Mouse (Mus musculus): Measurements from ENCODE around the gene Idi1. TPM values are rescaled to one million over a fixed set of nuclear protein-coding genes. Genes with fewer than 3 reads are reported as not detected.
A peak's percentile ranks its signal among the peaks of the same experiment; 100 is the strongest.
"Not testable (repeated sequence)": the region's sequence is repeated elsewhere in the genome, so short reads cannot be mapped to it uniquely, and the experiment has no call there.

The Idi1 gene
- 104 and 109 TPM in 2 replicates for polyA plus RNA-seq (2016; fragmentation: Nextera tagmentation; extraction: Ambion mirVana)

DNA sequence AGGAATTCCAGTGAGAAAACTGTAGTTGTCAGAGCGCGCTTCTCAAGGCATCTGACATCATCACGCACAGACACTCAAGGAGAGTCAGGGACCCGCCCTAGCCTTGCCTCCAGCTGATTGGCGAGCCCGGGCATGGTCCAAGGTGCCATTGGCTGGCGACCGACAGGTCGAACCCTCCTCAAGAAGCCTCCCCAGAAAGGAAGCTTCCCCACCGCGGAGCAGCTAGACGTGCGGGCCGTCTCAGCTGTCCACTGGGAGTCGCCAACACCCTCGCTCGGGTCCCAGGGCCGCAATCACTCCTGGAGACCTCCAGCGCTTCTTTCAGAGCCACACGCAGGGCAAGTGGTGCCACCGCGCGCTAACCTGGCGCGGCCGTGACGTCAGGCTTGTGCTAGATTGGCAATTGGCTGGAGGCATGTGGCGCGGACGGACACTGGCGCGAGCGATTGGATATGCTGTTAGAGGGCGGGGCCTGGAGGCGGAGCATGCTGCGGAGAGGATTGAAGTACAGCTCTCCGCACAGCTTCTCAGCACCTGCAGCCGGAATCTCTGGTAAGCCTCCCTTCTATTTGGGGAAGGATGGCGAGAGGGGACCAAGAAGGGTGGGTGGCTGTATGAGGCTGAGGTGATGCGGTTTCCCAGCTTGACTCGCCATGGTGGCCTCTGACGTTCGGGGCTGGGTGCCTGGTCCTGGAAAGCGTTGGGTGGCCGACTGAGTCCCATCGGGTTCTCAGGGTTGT is at the start of gene Idi1:
Gene Idi1 (plus strand): TSS at position 57 of the 740 bp plus-strand sequence.
- peaks cover 16% of the 10 kb centered on the region for H3K36me3 ChIP-seq

DNA sequence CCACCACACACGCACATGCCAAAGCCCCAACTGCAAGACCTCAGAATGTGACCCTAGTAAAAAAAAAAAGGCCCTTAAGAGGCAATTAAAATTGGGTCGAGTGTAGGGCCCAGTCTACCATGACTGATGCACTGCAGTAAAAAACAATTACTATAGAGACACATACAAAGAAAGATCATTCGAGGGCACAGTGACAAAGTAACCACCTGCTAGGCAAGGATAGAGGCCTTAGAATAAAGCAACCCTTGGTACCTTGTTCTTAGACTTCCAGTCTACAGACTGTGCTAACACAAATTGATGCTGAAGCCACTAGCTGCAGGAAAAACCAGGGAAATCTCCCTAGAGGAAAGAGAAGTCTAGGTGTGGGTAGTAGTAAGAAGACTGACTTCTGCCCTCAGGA is 46.9 kb upstream of the Idi1 start:
- peaks cover 68% of the 10 kb centered on the region for H3K36me3 ChIP-seq
- H3K4me3 ChIP-seq, result no peak overlapping the region
- ATAC-seq (ENCODE audit: low FRiP score), result no peak
- H3K9me3 ChIP-seq (replicated peaks), result no peaks in the 10 kb centered on the region
- no peaks in the 10 kb centered on the region for H3K27me3 ChIP-seq
- no peak overlapping the region for H3K4me2 ChIP-seq (replicated peaks)
- H3K9ac ChIP-seq, result no peak overlapping the region
- no peaks in the 10 kb centered on the region for H3K4me1 ChIP-seq
- 38% methylated on average over 3 of the region's 3 CpGs for WGBS
- H3K27ac ChIP-seq, result no peak overlapping the region

More for the DNA sequence above, at the start of gene Idi1:
- Histone ChIP-seq H3K27ac (peak within 1 kb of the TSS; percentile 95), H3K4me1 (peaks cover 19% of the 10 kb centered on the region), H3K4me2 (replicated peaks) (peak within 1 kb of the TSS; percentile 63), H3K4me3 (peak within 1 kb of the TSS; percentile 72), H3K27me3 (no peaks in the 10 kb centered on the region), H3K9ac (peak within 1 kb of the TSS; percentile 63), H3K9me3 (replicated peaks) (no peaks in the 10 kb centered on the region)
- peak; percentile 100 for ATAC-seq (ENCODE audit: low FRiP score)
- under 1% methylated on average over 46 of the region's 46 CpGs for whole genome bisulfite sequencing

DNA sequence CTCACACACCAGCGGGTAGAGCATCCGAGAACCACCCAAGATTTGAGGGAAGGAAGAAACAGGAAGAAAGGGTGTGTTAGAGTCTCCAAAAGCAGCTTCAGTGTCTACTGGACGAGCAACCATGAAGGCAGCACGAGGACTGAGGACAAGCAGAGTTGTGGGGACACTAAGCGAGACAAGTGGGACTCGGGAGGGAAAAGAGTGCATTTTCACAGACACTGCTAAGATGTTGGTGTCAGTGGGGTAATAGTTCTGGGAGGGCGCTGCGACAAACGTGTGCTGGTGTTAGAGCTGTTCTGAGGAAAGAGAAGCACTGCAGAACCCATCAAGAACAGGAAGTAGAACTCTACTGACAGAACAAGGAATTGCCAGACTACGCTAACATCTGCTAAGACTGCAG is 46.2 kb upstream of the Idi1 start:
- Histone ChIP-seq H3K9me3 (replicated peaks) (no peaks in the 10 kb centered on the region), H3K27me3 (no peaks in the 10 kb centered on the region), H3K4me1 (no peaks in the 10 kb centered on the region), H3K36me3 (peaks cover 66% of the 10 kb centered on the region), H3K4me3 (no peak overlapping the region), H3K4me2 (replicated peaks) (no peak overlapping the region), H3K27ac (no peak overlapping the region), H3K9ac (no peak overlapping the region)
- ATAC-seq (ENCODE audit: low FRiP score), result no peak
- WGBS, result 94% methylated on average over 10 of the region's 10 CpGs

DNA sequence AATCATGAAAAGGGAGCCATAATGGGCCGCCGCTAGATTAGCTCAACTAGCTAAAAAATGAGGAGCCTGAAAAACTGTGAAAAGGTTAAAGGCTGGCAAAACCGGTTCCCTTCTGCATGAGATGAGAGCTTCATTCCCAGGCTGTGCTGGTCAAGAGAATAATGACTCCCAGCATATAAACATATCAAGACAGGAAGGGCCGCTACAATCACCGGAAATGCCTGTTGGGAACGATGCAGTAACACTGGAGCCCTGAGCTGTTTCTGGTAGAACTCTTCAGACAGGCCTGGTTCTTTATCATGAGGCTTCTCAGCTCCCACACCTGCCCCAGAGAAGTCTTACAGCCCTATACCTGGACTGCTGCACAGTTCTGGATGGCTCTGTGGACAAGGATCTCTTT is 45.4 kb upstream of the Idi1 start:
- 94% methylated on average over 6 of the region's 6 CpGs for WGBS
- Histone ChIP-seq H3K36me3 (peaks cover 58% of the 10 kb centered on the region), H3K9me3 (replicated peaks) (no peaks in the 10 kb centered on the region), H3K9ac (no peak overlapping the region), H3K4me2 (replicated peaks) (no peak overlapping the region), H3K27me3 (no peaks in the 10 kb centered on the region), H3K4me3 (no peak overlapping the region), H3K4me1 (no peaks in the 10 kb centered on the region), H3K27ac (no peak overlapping the region)
- ATAC-seq (ENCODE audit: low FRiP score), result no peak

DNA sequence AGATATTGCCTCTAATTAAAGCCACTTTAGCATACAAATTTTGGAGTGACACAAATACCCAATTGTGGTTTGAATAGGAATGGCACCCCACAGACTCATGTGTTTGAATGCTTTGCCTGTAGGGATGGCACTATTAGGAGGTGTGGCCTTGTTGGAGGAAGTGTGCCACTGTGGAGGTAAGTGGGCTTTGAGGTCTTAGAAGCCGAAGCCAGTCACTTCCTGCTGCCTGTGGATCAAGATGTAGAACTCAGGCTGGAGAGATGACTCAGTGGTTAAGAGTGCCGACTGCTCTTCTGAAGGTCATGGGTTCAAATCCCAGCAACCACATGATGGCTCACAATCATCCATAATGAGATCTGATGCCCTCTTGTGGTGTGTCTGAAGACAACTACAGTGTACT is 44.4 kb upstream of the Idi1 start:
- no peak overlapping the region for H3K27ac ChIP-seq
- no peak overlapping the region for H3K9ac ChIP-seq
- H3K4me1 ChIP-seq, result no peaks in the 10 kb centered on the region
- H3K27me3 ChIP-seq, result no peaks in the 10 kb centered on the region
- no peak overlapping the region for H3K4me2 ChIP-seq (replicated peaks)
- H3K9me3 ChIP-seq (replicated peaks), result no peaks in the 10 kb centered on the region
- WGBS, result 97% methylated on average over 2 of the region's 2 CpGs
- H3K4me3 ChIP-seq, result no peak overlapping the region
- no peak for ATAC-seq (ENCODE audit: low FRiP score)
- peaks cover 55% of the 10 kb centered on the region for H3K36me3 ChIP-seq

DNA sequence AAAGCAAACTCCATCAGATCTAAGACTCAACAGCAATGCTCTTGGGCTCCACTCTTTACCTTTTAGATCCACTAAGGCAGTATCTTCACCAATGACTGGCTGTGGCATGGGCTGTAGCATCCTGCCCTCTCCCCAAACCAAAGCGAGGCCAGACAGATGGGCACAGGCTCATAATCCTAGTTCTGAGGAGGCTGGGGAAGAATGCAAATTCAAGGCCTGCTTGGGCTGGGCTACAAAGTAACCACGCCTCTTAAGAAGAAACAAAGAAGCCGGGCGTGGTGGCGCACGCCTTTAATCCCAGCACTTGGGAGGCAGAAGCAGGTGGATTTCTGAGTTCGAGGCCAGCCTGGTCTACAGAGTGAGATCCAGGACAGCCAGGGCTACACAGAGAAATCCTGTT is 43.5 kb upstream of the Idi1 start:
- H3K27me3 ChIP-seq; ATAC-seq (ENCODE audit: low FRiP score); H3K4me3 ChIP-seq; H3K4me2 ChIP-seq (replicated peaks); H3K27ac ChIP-seq; H3K9ac ChIP-seq; H3K9me3 ChIP-seq (replicated peaks); H3K4me1 ChIP-seq: not testable (repeated sequence)
- peaks cover 57% of the 10 kb centered on the region for H3K36me3 ChIP-seq
- WGBS, result 93% methylated on average over 7 of the region's 7 CpGs

DNA sequence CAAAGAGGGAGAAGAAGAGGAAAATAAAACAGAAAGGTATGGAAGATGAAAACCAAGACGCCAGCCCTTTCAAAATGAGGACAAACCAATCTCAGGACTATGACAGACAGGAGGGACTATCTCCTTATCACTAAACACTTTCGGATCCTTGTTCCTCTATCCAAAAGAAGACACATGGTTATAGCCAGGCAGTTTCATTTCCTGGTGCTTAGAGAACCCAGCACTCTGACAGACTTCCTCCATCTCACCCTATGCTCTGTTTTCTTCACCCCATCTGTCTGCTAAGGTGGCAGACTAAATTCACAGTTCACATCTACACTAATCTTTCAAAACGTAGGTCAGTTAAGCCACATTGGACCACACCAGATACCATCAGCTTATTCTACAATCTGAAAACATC is 43.0 kb upstream of the Idi1 start:
- H3K36me3 ChIP-seq, result peaks cover 62% of the 10 kb centered on the region

DNA sequence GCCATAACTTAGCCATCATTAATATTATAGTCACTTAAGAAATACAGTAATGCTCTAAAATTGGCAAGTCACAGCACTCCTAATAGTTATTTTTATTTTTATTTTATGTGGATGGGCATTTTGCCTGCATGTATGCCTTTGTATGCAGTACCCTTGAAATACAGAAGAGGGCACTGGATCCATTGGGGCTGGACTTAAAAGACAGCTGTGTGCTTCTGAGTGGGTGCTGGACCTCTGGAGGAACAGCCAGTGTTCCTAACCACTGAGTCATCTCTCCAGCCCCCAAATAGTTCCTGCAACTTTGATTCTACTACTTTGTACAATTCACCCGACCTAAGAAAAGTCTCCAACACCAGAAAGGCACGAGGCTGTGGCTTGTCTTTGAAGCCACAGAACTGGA is 37.6 kb upstream of the Idi1 start:
- Histone ChIP-seq H3K9ac (no peak overlapping the region), H3K4me2 (replicated peaks) (no peak overlapping the region), H3K9me3 (replicated peaks) (no peaks in the 10 kb centered on the region), H3K27ac (no peak overlapping the region), H3K4me3 (no peak overlapping the region), H3K4me1 (no peaks in the 10 kb centered on the region), H3K27me3 (no peaks in the 10 kb centered on the region), H3K36me3 (peaks cover 46% of the 10 kb centered on the region)
- no peak for ATAC-seq (ENCODE audit: low FRiP score)
- WGBS, result 60% methylated on average over 2 of the region's 2 CpGs

More for the DNA sequence above, 43.0 kb upstream of the Idi1 start:
- no peaks in the 10 kb centered on the region for H3K27me3 ChIP-seq
- no peak overlapping the region for H3K4me3 ChIP-seq
- no peak overlapping the region for H3K27ac ChIP-seq
- H3K4me2 ChIP-seq (replicated peaks), result no peak overlapping the region
- WGBS, result 91% methylated on average over 3 of the region's 3 CpGs
- no peaks in the 10 kb centered on the region for H3K4me1 ChIP-seq
- no peaks in the 10 kb centered on the region for H3K9me3 ChIP-seq (replicated peaks)
- H3K9ac ChIP-seq, result no peak overlapping the region
- no peak for ATAC-seq (ENCODE audit: low FRiP score)

DNA sequence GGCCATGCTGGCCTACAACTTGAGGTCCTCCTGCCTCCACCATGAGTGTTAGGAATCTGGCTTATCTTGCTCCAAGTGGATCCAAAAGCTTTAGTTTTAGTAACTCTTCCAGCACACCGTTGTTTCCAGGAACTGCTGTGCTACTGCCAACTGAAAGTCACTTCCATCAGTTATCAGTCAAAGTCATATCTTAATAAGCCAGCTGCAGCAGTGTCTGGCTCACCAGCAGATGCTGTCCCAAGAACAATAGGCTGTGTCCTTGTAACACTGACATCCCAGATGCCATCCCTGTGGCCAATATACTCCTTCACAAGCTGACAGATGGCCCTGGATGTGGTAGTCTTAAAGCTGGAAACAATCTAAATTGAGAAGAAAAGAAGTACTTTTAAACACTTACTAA is 36.0 kb upstream of the Idi1 start:
- 63% methylated on average over 1 of the region's 1 CpGs for WGBS
- no peak overlapping the region for H3K4me3 ChIP-seq
- no peak for ATAC-seq (ENCODE audit: low FRiP score)
- no peaks in the 10 kb centered on the region for H3K9me3 ChIP-seq (replicated peaks)
- no peaks in the 10 kb centered on the region for H3K27me3 ChIP-seq
- H3K9ac ChIP-seq, result no peak overlapping the region
- no peak overlapping the region for H3K27ac ChIP-seq
- H3K4me2 ChIP-seq (replicated peaks), result no peak overlapping the region
- H3K36me3 ChIP-seq, result peaks cover 49% of the 10 kb centered on the region
- no peaks in the 10 kb centered on the region for H3K4me1 ChIP-seq

DNA sequence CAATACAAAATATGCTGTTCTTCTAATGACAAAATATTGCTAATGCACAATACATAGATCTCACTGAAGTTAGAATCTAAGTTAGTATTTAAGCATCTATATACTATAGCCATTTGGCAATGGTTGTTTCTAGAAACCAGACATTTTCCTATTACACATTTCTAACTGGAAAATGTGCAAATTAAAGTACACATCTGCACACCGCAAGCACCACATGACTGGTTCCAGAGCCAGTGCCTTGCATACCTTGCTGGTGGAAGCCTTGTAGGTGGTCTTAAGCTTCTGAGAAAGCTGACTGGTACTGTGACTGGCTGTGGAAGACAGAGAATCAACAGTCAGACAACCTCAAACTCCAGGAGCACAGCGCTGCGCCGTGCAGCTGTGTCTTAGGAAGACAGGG is 31.9 kb upstream of the Idi1 start:
- WGBS, result 96% methylated on average over 4 of the region's 4 CpGs
- H3K4me3 ChIP-seq, result no peak overlapping the region
- H3K36me3 ChIP-seq, result peaks cover 44% of the 10 kb centered on the region
- H3K9ac ChIP-seq, result no peak overlapping the region
- H3K4me1 ChIP-seq, result no peaks in the 10 kb centered on the region
- H3K4me2 ChIP-seq (replicated peaks), result no peak overlapping the region
- H3K27ac ChIP-seq, result no peak overlapping the region
- H3K9me3 ChIP-seq (replicated peaks), result no peaks in the 10 kb centered on the region
- no peak for ATAC-seq (ENCODE audit: low FRiP score)
- H3K27me3 ChIP-seq, result no peaks in the 10 kb centered on the region

DNA sequence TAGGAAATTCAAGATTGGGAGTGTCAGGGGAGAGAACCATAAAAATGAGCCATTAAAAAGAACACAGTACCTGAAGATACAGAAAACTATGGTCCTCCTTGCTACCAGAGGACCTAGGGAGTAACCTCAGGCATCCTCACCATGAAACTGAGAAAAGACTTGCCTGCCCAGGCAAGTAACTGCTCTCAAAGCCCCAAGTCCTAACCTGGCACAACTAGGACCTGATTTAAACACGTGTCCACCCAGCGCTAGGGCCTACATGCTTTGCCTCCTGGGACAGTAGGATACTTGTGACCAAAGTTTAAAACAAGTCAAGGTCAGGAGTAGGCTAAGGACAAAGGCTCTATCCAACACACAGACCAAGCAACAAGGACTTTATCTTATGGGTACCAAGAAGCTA is 30.5 kb upstream of the Idi1 start:
- Histone ChIP-seq H3K4me1 (no peaks in the 10 kb centered on the region), H3K9ac (no peak overlapping the region), H3K27me3 (no peaks in the 10 kb centered on the region), H3K36me3 (peaks cover 45% of the 10 kb centered on the region), H3K9me3 (replicated peaks) (no peaks in the 10 kb centered on the region), H3K4me3 (no peak overlapping the region), H3K4me2 (replicated peaks) (no peak overlapping the region), H3K27ac (no peak overlapping the region)
- ATAC-seq (ENCODE audit: low FRiP score), result no peak
- WGBS, result 96% methylated on average over 2 of the region's 2 CpGs

DNA sequence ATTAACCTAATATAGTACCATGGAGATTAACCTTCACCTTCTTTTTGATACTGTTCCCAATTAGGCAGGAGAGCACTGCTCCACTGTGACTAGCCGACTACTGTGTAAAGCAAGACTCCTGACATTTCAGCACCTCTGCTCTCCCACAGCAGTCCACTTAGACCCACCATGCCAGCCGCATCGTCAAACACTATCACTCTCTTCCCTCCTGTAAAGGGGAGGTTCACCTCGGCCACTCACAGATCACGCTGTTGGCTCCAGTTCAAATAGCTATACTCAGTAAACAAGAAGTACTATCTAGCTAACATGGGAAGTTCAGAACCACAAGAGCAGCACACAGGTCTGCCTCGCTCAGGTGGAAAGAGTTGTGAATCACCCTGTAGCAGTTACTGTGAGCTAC is 26.8 kb upstream of the Idi1 start:
- Histone ChIP-seq H3K4me1 (no peaks in the 10 kb centered on the region), H3K36me3 (peaks cover 43% of the 10 kb centered on the region), H3K4me2 (replicated peaks) (no peak overlapping the region), H3K27ac (no peak overlapping the region), H3K9me3 (replicated peaks) (no peaks in the 10 kb centered on the region), H3K9ac (no peak overlapping the region), H3K27me3 (no peaks in the 10 kb centered on the region), H3K4me3 (no peak overlapping the region)
- ATAC-seq (ENCODE audit: low FRiP score), result no peak
- 96% methylated on average over 6 of the region's 6 CpGs for WGBS

DNA sequence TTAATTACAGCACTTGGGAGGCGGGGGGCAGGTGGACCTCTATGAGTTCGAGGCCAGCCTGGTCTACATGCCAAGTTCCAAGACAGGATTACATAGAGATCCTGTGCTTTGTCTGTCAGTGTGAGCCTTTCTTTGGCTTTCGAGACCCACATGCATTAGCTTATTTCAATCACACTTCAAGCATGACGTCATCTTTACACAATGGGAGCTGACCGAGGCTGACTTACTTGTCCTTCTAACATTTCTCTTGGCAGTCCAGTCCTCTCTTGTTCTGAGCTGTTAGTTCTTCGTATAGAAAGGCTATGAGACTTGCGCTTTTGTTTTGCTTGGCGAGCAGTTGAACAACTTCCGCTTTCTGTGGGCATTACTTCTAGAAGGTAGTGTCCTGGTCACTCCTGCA is 24.4 kb upstream of the Idi1 start:
- ATAC-seq (ENCODE audit: low FRiP score), result no peak
- WGBS, result 91% methylated on average over 9 of the region's 9 CpGs
- Histone ChIP-seq H3K4me1 (no peaks in the 10 kb centered on the region), H3K4me3 (no peak overlapping the region), H3K27me3 (no peaks in the 10 kb centered on the region), H3K36me3 (peaks cover 31% of the 10 kb centered on the region), H3K9ac (no peak overlapping the region), H3K4me2 (replicated peaks) (no peak overlapping the region), H3K27ac (no peak overlapping the region), H3K9me3 (replicated peaks) (no peaks in the 10 kb centered on the region)

All from hindbrain, embryonic 12.5 days (tissue).